Mouse (Mus musculus) hindbrain, postnatal 0 days (tissue): ENCODE results near the gene D330045A20Rik. TPM values are rescaled to one million over a fixed set of nuclear protein-coding genes. Genes with fewer than 3 reads are reported as not detected.
A peak's percentile ranks its signal among the peaks of the same experiment; 100 is the strongest.
"Not testable (repeated sequence)": the region's sequence is repeated elsewhere in the genome, so short reads cannot be mapped to it uniquely, and the experiment has no call there.

Experiments
- ATAC-seq: fragments of 200-750 bp; cut with Nextera tagmentation; 2 replicates; pipeline ENCODE4 v1.8.0; 2017; ENCODE audit warnings: mild to moderate bottlenecking, moderate TSS enrichment, moderate library complexity
- DNase-seq: peaks from one replicate; pipeline ENCODE4 v3.0.0-alpha.2; 2015; ENCODE audit warnings: low spot score
- H3K27ac ChIP-seq: fragments of 300-500 bp; sonication (generic); 2 replicates; pipeline ENCODE4 v1.5.1; 2014; ENCODE audit warnings: mild to moderate bottlenecking
- H3K27me3 ChIP-seq: fragments of 300-500 bp; sonication (generic); 2 replicates; pipeline ENCODE4 v1.6.1; 2014; ENCODE audit warnings: low read length, mixed read lengths; ENCODE audit not compliant: insufficient read depth
- H3K36me3 ChIP-seq: fragments of 300-500 bp; sonication (generic); 2 replicates; pipeline ENCODE4 v1.6.1; 2014; ENCODE audit warnings: low read length, mixed read lengths; ENCODE audit not compliant: insufficient read depth
- H3K4me1 ChIP-seq: fragments of 300-500 bp; sonication (generic); 2 replicates; pipeline ENCODE4 v1.6.1; 2014; ENCODE audit warnings: antibody characterized with exemption, low read length, mixed read lengths; ENCODE audit not compliant: insufficient read depth
- H3K4me2 ChIP-seq: fragments of 300-500 bp; sonication (generic); 2 replicates; pipeline ENCODE4 v1.6.1; 2014; ENCODE audit warnings: low read depth, mild to moderate bottlenecking, low read length, moderate library complexity, mixed read lengths
- H3K4me3 ChIP-seq: fragments of 300-500 bp; sonication (generic); 2 replicates; pipeline ENCODE4 v1.5.1; 2014; ENCODE audit warnings: low read length
- H3K9ac ChIP-seq: fragments of 300-500 bp; sonication (generic); replicated peaks from 2 replicates; pipeline ENCODE4 v1.6.1; 2014; ENCODE audit warnings: mild to moderate bottlenecking, low read length, moderate library complexity, mixed read lengths
- H3K9me3 ChIP-seq: fragments of 300-500 bp; sonication (generic); 2 replicates; pipeline ENCODE4 v1.6.1; 2016; ENCODE audit warnings: low read length, mixed read lengths
- CTCF ChIP-seq: IDR thresholded peaks from 2 replicates; pipeline ENCODE4 v1.5.1; 2016; ENCODE audit warnings: antibody characterized with exemption, control low read depth, low read depth
- WGBS: fragments of 180-500 bp; shearing (Covaris S2); extraction: QIAGEN DNeasy Blood & Tissue Kit; methylation state at CpG from one replicate; pipeline ENCODE4 v1.1.7; 2014; 5-methylcytosine and 5-hydroxymethylcytosine counted together
- polyA plus RNA-seq: library from polyadenylated mRNA; unstranded; fragments of >200 nt; fragmentation: Nextera tagmentation; extraction: Ambion mirVana; gene quantifications from 2 replicates; pipeline ENCODE4 v1.2.1, GENCODE M21; 2015
- total RNA-seq: library from RNA; depleted of rRNA; stranded (reverse); fragments of >200 nt; gene quantifications from 2 replicates; pipeline ENCODE4 v1.2.3, GENCODE M21; 2014; rRNA removed

Gene D330045A20Rik
- total RNA-seq = 0.32 and 0.99 TPM in 2 replicates
- 0.66 and 0.90 TPM in 2 replicates for polyA plus RNA-seq

DNA sequence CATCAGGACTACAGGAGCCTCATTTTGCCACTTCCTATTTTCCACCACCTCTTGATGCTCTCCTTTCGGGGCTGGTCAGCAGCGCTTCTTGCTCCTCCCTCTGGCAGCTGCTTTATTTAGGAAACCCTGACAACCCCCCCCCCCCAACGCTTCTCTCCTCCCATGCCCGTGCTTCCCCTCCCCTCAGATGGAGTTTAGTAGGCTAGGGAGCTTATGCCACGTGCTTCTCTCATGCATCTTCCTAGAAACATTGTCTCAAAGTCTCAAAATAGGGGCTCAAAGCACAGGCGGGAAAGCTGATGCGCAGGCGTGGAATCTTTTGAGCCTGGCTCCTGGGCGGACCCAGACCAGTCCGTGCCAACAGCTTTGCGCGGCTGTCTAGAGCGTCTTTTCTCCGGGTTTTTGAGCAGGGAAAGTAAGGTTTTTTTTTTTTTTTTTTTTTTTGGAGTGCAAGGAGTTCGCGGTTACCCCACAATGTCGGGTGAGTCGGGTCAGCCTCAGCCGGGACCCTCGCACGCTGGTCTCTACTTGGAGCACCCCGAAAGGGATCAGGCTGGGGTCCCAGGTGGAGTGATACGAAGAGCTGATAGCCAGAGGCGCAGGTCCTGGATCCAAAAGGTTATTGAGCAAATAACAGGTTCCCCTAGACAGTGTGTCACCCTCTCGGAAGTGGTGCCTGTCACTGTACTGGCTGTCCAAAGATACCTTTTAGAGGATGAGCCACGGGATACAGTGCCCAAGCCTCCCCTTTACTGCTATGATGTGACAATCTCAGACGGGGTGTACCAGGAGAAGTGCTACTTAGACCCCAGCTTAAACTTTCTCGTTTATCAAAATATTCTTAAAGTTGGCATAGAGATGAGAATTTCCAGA, at the start of gene D330045A20Rik:
Gene D330045A20Rik, plus strand, starts transcription at position 346 of the 873 bp plus-strand sequence.
- WGBS = 37% methylated on average over 28 of the region's 28 CpGs
- no peak for TF ChIP-seq CTCF
- peak; percentile 72 for ATAC-seq

DNA sequence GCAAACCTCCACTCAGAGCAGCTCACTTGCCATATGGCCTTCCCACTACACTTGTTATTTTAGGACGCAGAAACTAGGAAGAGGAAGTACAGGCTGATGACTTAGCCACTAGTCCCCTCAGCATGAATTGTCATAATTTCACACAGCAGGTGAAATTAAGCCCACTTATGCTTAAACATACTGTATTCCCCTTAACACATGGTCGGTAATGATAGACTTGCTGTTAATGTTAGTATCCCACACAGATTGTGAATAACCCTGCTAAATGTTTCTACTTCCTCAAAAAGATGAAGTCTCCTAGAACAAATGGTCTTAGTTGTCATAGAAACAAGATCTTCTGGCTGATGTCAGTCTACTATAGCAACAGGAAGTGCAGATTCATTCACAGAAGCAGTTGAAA, 47.6 kb upstream of the D330045A20Rik start:
- 75% methylated on average over 2 of the region's 2 CpGs for WGBS
- Histone ChIP-seq H3K27ac (no peak overlapping the region), H3K36me3 (no peaks in the 10 kb centered on the region), H3K4me1 (no peaks in the 10 kb centered on the region), H3K27me3 (peaks cover 6% of the 10 kb centered on the region; the same call in 1 of the 2 replicates), H3K9ac (no peak overlapping the region), H3K4me2 (no peak overlapping the region), H3K9me3 (no peaks in the 10 kb centered on the region), H3K4me3 (no peak overlapping the region)
- DNase-seq (peak; percentile 2), ATAC-seq (no peak)
- no peak for TF ChIP-seq CTCF

More for the DNA sequence above, at the start of gene D330045A20Rik:
- peak; percentile 62 for DNase-seq
- peak within 1 kb of the TSS; percentile 53 for H3K4me2 ChIP-seq
- peak within 1 kb of the TSS; percentile 29 for H3K4me3 ChIP-seq
- no peaks in the 10 kb centered on the region for H3K36me3 ChIP-seq
- H3K4me1 ChIP-seq = no peaks in the 10 kb centered on the region
- H3K27me3 ChIP-seq = no peaks in the 10 kb centered on the region
- no peak within 1 kb of the TSS for H3K9ac ChIP-seq
- no peaks in the 10 kb centered on the region for H3K9me3 ChIP-seq
- no peak within 1 kb of the TSS for H3K27ac ChIP-seq

DNA sequence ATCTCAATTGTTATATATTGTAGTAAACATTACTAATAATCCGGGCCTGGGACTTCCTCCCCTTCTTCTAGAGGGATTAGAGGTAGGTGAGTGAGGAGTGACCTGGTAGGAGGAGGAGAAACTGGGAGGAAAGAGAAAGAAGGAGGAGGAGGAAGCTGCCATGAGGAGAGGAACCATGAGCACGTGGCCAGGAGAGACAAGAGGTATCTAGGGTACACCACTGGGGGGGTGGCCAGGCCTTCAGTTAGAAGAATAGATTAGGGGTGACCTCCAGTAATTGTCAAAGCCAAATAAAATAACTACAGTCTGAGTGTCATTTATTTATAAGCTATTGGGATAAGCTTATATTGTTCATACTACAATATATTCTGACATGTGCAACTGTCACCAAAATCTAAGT, 45.0 kb upstream of the D330045A20Rik start:
- DNase-seq (no peak), ATAC-seq (no peak)
- H3K36me3 ChIP-seq = no peaks in the 10 kb centered on the region
- TF ChIP-seq CTCF = no peak
- no peak overlapping the region for H3K27ac ChIP-seq
- no peaks in the 10 kb centered on the region for H3K9me3 ChIP-seq
- H3K4me3 ChIP-seq = no peak overlapping the region
- H3K9ac ChIP-seq = no peak overlapping the region
- H3K4me1 ChIP-seq = no peaks in the 10 kb centered on the region
- H3K4me2 ChIP-seq = no peak overlapping the region
- H3K27me3 ChIP-seq = peaks cover 3% of the 10 kb centered on the region; the same call in 1 of the 2 replicates
- WGBS = 76% methylated on average over 2 of the region's 2 CpGs

DNA sequence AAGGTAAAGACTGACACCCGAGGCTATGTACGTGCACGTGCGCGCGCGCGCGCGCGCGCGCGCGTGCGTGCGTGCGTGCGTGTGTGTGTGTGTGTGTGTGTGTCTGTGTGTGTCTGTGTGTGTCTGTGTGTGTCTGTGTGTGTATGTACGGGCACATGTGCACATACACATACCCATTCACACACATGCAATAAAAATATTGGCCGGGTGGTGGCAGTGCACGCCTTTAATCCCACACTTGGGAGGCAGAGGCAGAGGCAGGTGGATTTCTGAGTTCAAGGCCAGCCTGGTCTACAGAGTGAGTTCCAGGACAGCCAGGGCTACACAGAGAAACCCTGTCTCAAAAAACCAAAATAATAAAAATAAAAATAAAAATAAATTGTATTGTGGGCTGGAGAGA, 39.1 kb upstream of the D330045A20Rik start:
- not testable (repeated sequence) for H3K36me3 ChIP-seq, H3K9me3 ChIP-seq, ATAC-seq, H3K27ac ChIP-seq, DNase-seq, H3K4me1 ChIP-seq, H3K4me2 ChIP-seq, H3K9ac ChIP-seq, H3K27me3 ChIP-seq, H3K4me3 ChIP-seq
- 90% methylated on average over 22 of the region's 22 CpGs for WGBS

- Histone ChIP-seq H3K9ac (no peak overlapping the region), H3K9me3 (no peaks in the 10 kb centered on the region), H3K4me3 (no peak overlapping the region), H3K36me3 (no peaks in the 10 kb centered on the region), H3K27me3 (no peaks in the 10 kb centered on the region), H3K27ac (no peak overlapping the region), H3K4me1 (no peaks in the 10 kb centered on the region), H3K4me2 (no peak overlapping the region)
- 75% methylated on average over 2 of the region's 2 CpGs for WGBS
- no peak for TF ChIP-seq CTCF
- DNase-seq (no peak), ATAC-seq (no peak)
Observed at GRCm38 (mm10) chrX:139456812-139457211, 23.4 kb upstream of the D330045A20Rik start.

- 69% methylated on average over 7 of the region's 7 CpGs for WGBS
- Histone ChIP-seq H3K4me3 (no peak overlapping the region), H3K27me3 (no peaks in the 10 kb centered on the region), H3K36me3 (no peaks in the 10 kb centered on the region), H3K4me2 (no peak overlapping the region), H3K27ac (no peak overlapping the region), H3K4me1 (no peaks in the 10 kb centered on the region), H3K9me3 (no peaks in the 10 kb centered on the region), H3K9ac (no peak overlapping the region)
- no peak for ATAC-seq
- DNase-seq = no peak
- no peak for TF ChIP-seq CTCF
Observed at GRCm38 (mm10) chrX:139482083-139482482, 1.9 kb downstream of the D330045A20Rik start.

DNA sequence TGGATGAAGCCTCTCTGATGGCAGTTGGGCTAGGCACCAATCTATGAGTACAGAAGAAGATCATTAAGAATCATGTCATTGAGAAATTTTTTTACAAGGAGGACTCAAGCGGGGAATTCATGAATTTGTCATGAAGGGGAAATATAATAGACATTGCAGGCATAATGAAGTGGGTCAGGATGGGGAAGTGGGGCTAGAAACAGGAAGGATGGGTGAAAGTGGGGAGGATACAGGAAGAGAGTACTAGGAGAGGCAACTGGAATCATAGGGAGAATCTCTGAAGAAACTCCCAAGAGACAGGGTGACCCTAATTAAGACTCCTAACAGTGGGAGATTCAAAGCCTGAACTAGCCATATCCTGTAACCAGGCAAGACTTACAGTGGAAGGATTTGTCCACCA, 4.8 kb downstream of the D330045A20Rik start:
- Histone ChIP-seq H3K4me1 (no peaks in the 10 kb centered on the region), H3K9me3 (no peaks in the 10 kb centered on the region), H3K27me3 (no peaks in the 10 kb centered on the region), H3K4me3 (no peak overlapping the region), H3K36me3 (no peaks in the 10 kb centered on the region), H3K27ac (no peak overlapping the region), H3K9ac (no peak overlapping the region), H3K4me2 (no peak overlapping the region)
- TF ChIP-seq CTCF = no peak
- DNase-seq (no peak), ATAC-seq (no peak)
- WGBS = 66% methylated on average over 1 of the region's 1 CpGs
